Mouse (Mus musculus) intestine, embryonic 15.5 days (tissue): ENCODE results near the gene Taf1a. TPM values are rescaled to one million over a fixed set of nuclear protein-coding genes. Genes with fewer than 3 reads are reported as not detected.

Experiments used
- ATAC-seq: fragments of 200-750 bp; cut with Nextera tagmentation; 2 replicates; pipeline ENCODE4 v1.8.0; 2017; ENCODE audit warnings: moderate TSS enrichment, moderate library complexity
- H3K27ac ChIP-seq: fragments of 300-500 bp; sonication (generic); 2 replicates; pipeline ENCODE4 v1.5.1; 2015; ENCODE audit warnings: mild to moderate bottlenecking, inconsistent platforms
- H3K27me3 ChIP-seq: fragments of 300-500 bp; sonication (generic); replicated peaks from 2 replicates; pipeline ENCODE4 v1.6.1; 2015; ENCODE audit warnings: inconsistent platforms
- H3K36me3 ChIP-seq: fragments of 300-500 bp; sonication (generic); 2 replicates; pipeline ENCODE4 v1.6.1; 2015; ENCODE audit warnings: inconsistent platforms
- H3K4me1 ChIP-seq: fragments of 300-500 bp; sonication (generic); replicated peaks from 2 replicates; pipeline ENCODE4 v1.6.1; 2015; ENCODE audit warnings: inconsistent platforms
- H3K4me2 ChIP-seq: fragments of 300-500 bp; sonication (generic); replicated peaks from 2 replicates; pipeline ENCODE4 v1.6.1; 2015; ENCODE audit warnings: mild to moderate bottlenecking, inconsistent platforms
- H3K4me3 ChIP-seq: fragments of 300-500 bp; sonication (generic); replicated peaks from 2 replicates; pipeline ENCODE4 v1.5.1; 2015; ENCODE audit warnings: inconsistent platforms
- H3K9ac ChIP-seq: fragments of 300-500 bp; sonication (generic); 2 replicates; pipeline ENCODE4 v1.6.1; 2015; ENCODE audit warnings: inconsistent platforms
- H3K9me3 ChIP-seq: fragments of 300-500 bp; sonication (generic); 2 replicates; pipeline ENCODE4 v1.6.1; 2016; ENCODE audit warnings: inconsistent platforms
- WGBS: fragments of 180-500 bp; shearing (Covaris S2); methylation state at CpG from one replicate; pipeline ENCODE4 v1.1.7; 2015; 5-methylcytosine and 5-hydroxymethylcytosine counted together
- polyA plus RNA-seq: library from polyadenylated mRNA; unstranded; fragments of >200 nt; fragmentation: Nextera tagmentation; extraction: Ambion mirVana; gene quantifications from 2 replicates; pipeline ENCODE4 v1.2.1, GENCODE M21; 2015

The Taf1a gene
- polyA plus RNA-seq, 1 experiment from 2014 or later: 17.9 TPM

- H3K4me1 ChIP-seq: no peaks in the 10 kb centered on the region
- WGBS: 94% methylated on average over 7 of the region's 7 CpGs
- H3K9me3 ChIP-seq: no peaks in the 10 kb centered on the region
- no peaks in the 10 kb centered on the region for H3K36me3 ChIP-seq
- H3K9ac ChIP-seq: no peak overlapping the region
- H3K27ac ChIP-seq: no peak overlapping the region
- no peak overlapping the region for H3K4me3 ChIP-seq
- no peak for ATAC-seq
- no peak overlapping the region for H3K4me2 ChIP-seq
- H3K27me3 ChIP-seq: no peaks in the 10 kb centered on the region
Measured at GRCm38 (mm10) chr1:183424100-183424499, 35.3 kb downstream of the Taf1a start.

- no peak overlapping the region for H3K27ac ChIP-seq
- 88% methylated on average over 9 of the region's 9 CpGs for WGBS
- no peak overlapping the region for H3K4me3 ChIP-seq
- no peaks in the 10 kb centered on the region for H3K27me3 ChIP-seq
- H3K4me2 ChIP-seq: no peak overlapping the region
- H3K9ac ChIP-seq: no peak overlapping the region
- H3K4me1 ChIP-seq: peaks cover 10% of the 10 kb centered on the region; the same call in 1 of the 2 replicates
- no peaks in the 10 kb centered on the region for H3K36me3 ChIP-seq
- H3K9me3 ChIP-seq: no peaks in the 10 kb centered on the region
- ATAC-seq: no peak
Measured at GRCm38 (mm10) chr1:183434918-183435317, 46.1 kb downstream of the Taf1a start.

GRCm38 (mm10) chr1:183439036-183439435, 50.3 kb downstream of the Taf1a start:
- Histone ChIP-seq H3K27ac (peak overlapping the region; percentile 53; the same call in 1 of the 2 replicates), H3K36me3 (no peaks in the 10 kb centered on the region), H3K27me3 (no peaks in the 10 kb centered on the region), H3K4me1 (peaks cover 12% of the 10 kb centered on the region; the same call in 1 of the 2 replicates), H3K9ac (no peak overlapping the region), H3K9me3 (no peaks in the 10 kb centered on the region), H3K4me3 (peak overlapping the region; percentile 26; the same call in 1 of the 2 replicates), H3K4me2 (peak overlapping the region; percentile 54)
- ATAC-seq: peak; percentile 81
- 35% methylated on average over 22 of the region's 22 CpGs for WGBS

- no peaks in the 10 kb centered on the region for H3K36me3 ChIP-seq
- H3K4me3 ChIP-seq: no peak overlapping the region
- H3K4me1 ChIP-seq: 0 out of 2 replicates have a peak, but pooled peaks cover 6% of the 10 kb centered on the region
- H3K9me3 ChIP-seq: no peaks in the 10 kb centered on the region
- H3K9ac ChIP-seq: no peak overlapping the region; the same call in 1 of the 2 replicates
- no peak overlapping the region for H3K27ac ChIP-seq
- 0 out of 2 replicates have a peak overlapping the region, but pooled peaks have one; percentile 12 for H3K4me2 ChIP-seq
- 22% methylated on average over 19 of the region's 19 CpGs for WGBS
- no peaks in the 10 kb centered on the region for H3K27me3 ChIP-seq
- peak; percentile 63 for ATAC-seq
Measured at GRCm38 (mm10) chr1:183442015-183442774, 53.4 kb downstream of the Taf1a start.

- 27% methylated on average over 3 of the region's 3 CpGs for WGBS
- Histone ChIP-seq H3K27me3 (no peaks in the 10 kb centered on the region), H3K9ac (no peak overlapping the region), H3K4me2 (no peak overlapping the region), H3K4me3 (no peak overlapping the region), H3K27ac (no peak overlapping the region), H3K36me3 (no peaks in the 10 kb centered on the region), H3K4me1 (no peaks in the 10 kb centered on the region), H3K9me3 (no peaks in the 10 kb centered on the region)
- ATAC-seq: no peak
Measured at GRCm38 (mm10) chr1:183453066-183453465, 64.3 kb downstream of the Taf1a start.

Other genes starting within 250 kb of the Taf1a start
- gene Disp1, start 167.5 kb upstream of the Taf1a start, polyA plus RNA-seq: 9.5 and 11.0 TPM in 2 replicates
- 33.5 and 42.4 TPM in 2 replicates for gene Aida, start 92.4 kb upstream of the Taf1a start, polyA plus RNA-seq
- 36.3 and 41.6 TPM in 2 replicates for gene Brox, start 91.7 kb upstream of the Taf1a start, polyA plus RNA-seq
- 79.7 and 81.0 TPM in 2 replicates for gene Mia3, start 19.4 kb upstream of the Taf1a start, polyA plus RNA-seq
- gene Hhipl2, start 29.2 kb downstream of the Taf1a start, polyA plus RNA-seq: not detected in 2 replicates